Mouse (Mus musculus) heart, postnatal 0 days (tissue): ENCODE measurements around the gene Zfp598. TPM values are rescaled to one million over a fixed set of nuclear protein-coding genes. Genes with fewer than 3 reads are reported as not detected.

ENCODE experiments used
- ATAC-seq: fragments of 200-750 bp; cut with Nextera tagmentation; 2 replicates; pipeline ENCODE4 v1.8.0; 2017; ENCODE audit warnings: low read depth, moderate number of reproducible peaks, moderate library complexity; ENCODE audit not compliant: insufficient read depth
- DNase-seq: peaks from one replicate; pipeline ENCODE4 v3.0.0-alpha.2; 2016; ENCODE audit warnings: low spot score
- H3K27ac ChIP-seq: fragments of 300-500 bp; sonication (generic); 2 replicates; pipeline ENCODE4 v1.5.1; 2014; ENCODE audit warnings: low read depth, mild to moderate bottlenecking
- H3K27me3 ChIP-seq: fragments of 300-500 bp; sonication (generic); 2 replicates; pipeline ENCODE4 v1.6.1; 2014; ENCODE audit warnings: low read length, mixed read lengths; ENCODE audit not compliant: control insufficient read depth, insufficient read depth
- H3K36me3 ChIP-seq: fragments of 300-500 bp; sonication (generic); replicated peaks from 2 replicates; pipeline ENCODE4 v1.6.1; 2014; ENCODE audit warnings: low read length, mixed read lengths; ENCODE audit not compliant: control insufficient read depth, insufficient read depth
- H3K4me1 ChIP-seq: fragments of 300-500 bp; sonication (generic); 2 replicates; pipeline ENCODE4 v1.6.1; 2014; ENCODE audit warnings: antibody characterized with exemption; ENCODE audit not compliant: control insufficient read depth, insufficient read depth
- H3K4me2 ChIP-seq: fragments of 300-500 bp; sonication (generic); 2 replicates; pipeline ENCODE4 v1.6.1; 2014; ENCODE audit warnings: low read depth, mild to moderate bottlenecking, low read length, moderate library complexity
- H3K4me3 ChIP-seq: fragments of 300-500 bp; sonication (generic); 2 replicates; pipeline ENCODE4 v1.5.1; 2014; ENCODE audit warnings: low read depth, low read length
- H3K9ac ChIP-seq: fragments of 300-500 bp; sonication (generic); replicated peaks from 2 replicates; pipeline ENCODE4 v1.6.1; 2014; ENCODE audit warnings: low read depth, low read length, mixed read lengths
- H3K9me3 ChIP-seq: fragments of 300-500 bp; sonication (generic); replicated peaks from 2 replicates; pipeline ENCODE4 v1.6.1; 2016; ENCODE audit warnings: low read length; ENCODE audit not compliant: control insufficient read depth
- CTCF ChIP-seq: IDR thresholded peaks from 2 replicates; pipeline ENCODE4 v1.5.1; 2016; ENCODE audit warnings: antibody characterized with exemption, control low read depth, low read depth
- EP300 ChIP-seq: IDR thresholded peaks from 2 replicates; pipeline ENCODE4 v1.6.1; 2016; ENCODE audit warnings: antibody characterized with exemption, low read depth
- whole genome bisulfite sequencing: fragments of 180-500 bp; shearing (Covaris S2); extraction: QIAGEN DNeasy Blood & Tissue Kit; methylation state at CpG from one replicate; pipeline ENCODE4 v1.1.7; 2014; 5-methylcytosine and 5-hydroxymethylcytosine counted together
- polyA plus RNA-seq: library from polyadenylated mRNA; unstranded; fragments of >200 nt; fragmentation: Nextera tagmentation; extraction: Ambion mirVana; gene quantifications from 2 replicates; pipeline ENCODE4 v1.2.1, GENCODE M21; 2015
- total RNA-seq: library from RNA; depleted of rRNA; stranded (reverse); fragments of >200 nt; gene quantifications from 2 replicates; pipeline ENCODE4 v1.2.3, GENCODE M21; 2014; ENCODE audit warnings: low replicate concordance

Zfp598 gene
- total and polyA plus RNA-seq, 2 experiments from 2014 or later = 7.8 to 25.4 TPM

- TF ChIP-seq CTCF (no peak), EP300 (no peak)
- Histone ChIP-seq H3K4me3 (no peak overlapping the region), H3K4me1 (peaks cover 18% of the 10 kb centered on the region), H3K9me3 (no peaks in the 10 kb centered on the region), H3K27ac (no peak overlapping the region), H3K9ac (no peak overlapping the region), H3K4me2 (no peak overlapping the region), H3K27me3 (no peaks in the 10 kb centered on the region), H3K36me3 (peaks cover 32% of the 10 kb centered on the region)
- WGBS = 16% methylated on average over 5 of the region's 5 CpGs
- ATAC-seq (no peak), DNase-seq (no peak)
Measured at GRCm38 (mm10) chr17:24697985-24698384, 28.5 kb downstream of the Zfp598 start.

GRCm38 (mm10) chr17:24698715-24699114, 29.2 kb downstream of the Zfp598 start:
- WGBS = 58% methylated on average over 9 of the region's 9 CpGs
- H3K36me3 ChIP-seq = peaks cover 36% of the 10 kb centered on the region
- H3K4me2 ChIP-seq = no peak overlapping the region
- H3K27ac ChIP-seq = no peak overlapping the region
- H3K27me3 ChIP-seq = no peaks in the 10 kb centered on the region
- H3K9ac ChIP-seq = no peak overlapping the region
- TF ChIP-seq CTCF (no peak), EP300 (no peak)
- ATAC-seq = no peak
- H3K4me3 ChIP-seq = no peak overlapping the region
- peaks cover 18% of the 10 kb centered on the region for H3K4me1 ChIP-seq
- H3K9me3 ChIP-seq = no peaks in the 10 kb centered on the region
- DNase-seq = no peak

GRCm38 (mm10) chr17:24699473-24699872, 30.0 kb downstream of the Zfp598 start:
- H3K4me2 ChIP-seq = no peak overlapping the region
- H3K9ac ChIP-seq = no peak overlapping the region
- H3K36me3 ChIP-seq = peaks cover 44% of the 10 kb centered on the region
- H3K27me3 ChIP-seq = no peaks in the 10 kb centered on the region
- whole genome bisulfite sequencing = 73% methylated on average over 2 of the region's 2 CpGs
- no peak overlapping the region for H3K27ac ChIP-seq
- H3K4me1 ChIP-seq = peaks cover 18% of the 10 kb centered on the region
- ATAC-seq (no peak), DNase-seq (no peak)
- no peaks in the 10 kb centered on the region for H3K9me3 ChIP-seq
- no peak for TF ChIP-seq EP300
- no peak for TF ChIP-seq CTCF
- no peak overlapping the region for H3K4me3 ChIP-seq

- 91% methylated on average over 9 of the region's 9 CpGs for WGBS
Measured at GRCm38 (mm10) chr17:24701251-24701650, 31.8 kb downstream of the Zfp598 start.

DNA sequence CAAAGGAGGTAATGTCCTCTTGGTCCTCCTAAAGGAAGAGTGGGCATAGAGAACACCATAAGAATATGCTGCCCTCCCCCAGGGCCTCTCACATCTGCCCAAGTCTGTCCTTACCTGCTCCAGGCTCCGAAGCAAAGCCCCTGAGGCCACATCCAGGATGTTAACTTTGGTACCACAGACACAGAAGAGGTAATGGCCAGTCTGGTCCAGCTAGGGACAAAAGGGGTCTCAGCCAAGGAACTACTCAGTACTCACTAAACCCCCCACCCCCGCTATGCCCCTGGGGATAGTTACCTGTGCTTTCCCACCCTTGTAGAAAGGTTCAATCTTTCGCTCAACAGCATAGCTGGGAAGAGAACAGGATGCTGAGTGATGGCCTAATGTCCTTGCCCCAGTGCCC, 36.3 kb downstream of the Zfp598 start:
- H3K4me2 ChIP-seq = no peak overlapping the region
- H3K36me3 ChIP-seq = peaks cover 45% of the 10 kb centered on the region
- 88% methylated on average over 3 of the region's 3 CpGs for WGBS
- ATAC-seq = no peak
- H3K27me3 ChIP-seq = no peaks in the 10 kb centered on the region
- no peak overlapping the region for H3K4me3 ChIP-seq
- no peak for TF ChIP-seq CTCF
- no peak for TF ChIP-seq EP300
- no peak overlapping the region for H3K9ac ChIP-seq
- H3K27ac ChIP-seq = no peak overlapping the region
- no peak for DNase-seq
- peaks cover 13% of the 10 kb centered on the region; the same call in 1 of the 2 replicates for H3K4me1 ChIP-seq
- no peaks in the 10 kb centered on the region for H3K9me3 ChIP-seq

More at GRCm38 (mm10) chr17:24701251-24701650, 31.8 kb downstream of the Zfp598 start:
- DNase-seq (no peak), ATAC-seq (no peak)
- no peak overlapping the region for H3K4me2 ChIP-seq
- peaks cover 13% of the 10 kb centered on the region; the same call in 1 of the 2 replicates for H3K4me1 ChIP-seq
- H3K9ac ChIP-seq = no peak overlapping the region
- H3K27me3 ChIP-seq = no peaks in the 10 kb centered on the region
- no peaks in the 10 kb centered on the region for H3K9me3 ChIP-seq
- H3K4me3 ChIP-seq = no peak overlapping the region
- H3K36me3 ChIP-seq = peaks cover 55% of the 10 kb centered on the region
- TF ChIP-seq EP300 = no peak
- no peak overlapping the region for H3K27ac ChIP-seq
